Mouse (Mus musculus) CH12.LX (cell line): Measurements from ENCODE around the gene Pi4k2b.

ENCODE experiments used
- CTCF ChIP-seq, 2 experiments: IDR thresholded peaks in 1 of 2; conservative IDR thresholded peaks in 1 of 2; 2 replicates each; pipeline ENCODE4 v1.5.1; 2011 to 2012; ENCODE audit warnings: low read depth in 2 of 2, low read length in 2 of 2, improper control_type of control experiment in 1 of 2, inconsistent platforms in 1 of 2, mild to moderate bottlenecking in 1 of 2, moderate library complexity in 1 of 2
- JUND ChIP-seq: conservative IDR thresholded peaks from 2 replicates; pipeline ENCODE4 v1.6.1; 2011; ENCODE audit warnings: low read depth, low read length, improper control_type of control experiment
- POLR2A ChIP-seq: IDR thresholded peaks from 2 replicates; pipeline ENCODE4 v1.6.1; 2011; ENCODE audit warnings: low read depth, mild to moderate bottlenecking, improper control_type of control experiment, low read length
- TBP ChIP-seq: conservative IDR thresholded peaks from 2 replicates; pipeline ENCODE4 v1.6.1; 2011; ENCODE audit warnings: low read depth, low read length, improper control_type of control experiment
- ZC3H11A ChIP-seq: IDR thresholded peaks from 2 replicates; pipeline ENCODE4 v1.6.1; 2012; ENCODE audit warnings: low read depth, mild to moderate bottlenecking, inconsistent platforms, low read length, improper control_type of control experiment

GRCm38 (mm10) chr5:52775237-52775636 lies 33.9 kb downstream of the Pi4k2b start, which contains the start of gene Zcchc4:
- no peak for TF ChIP-seq CTCF (conservative IDR thresholded peaks at IDR 0.05 in 1 of 2, IDR thresholded peaks at IDR 0.05 in 1 of 2; ENCODE audit: low read depth in 2 of 2, low read length in 2 of 2)
- no peak for TF ChIP-seq TBP
- no peak for TF ChIP-seq POLR2A
- no peak for TF ChIP-seq ZC3H11A
- TF ChIP-seq JUND = no peak
